ENCODE assay signal across 15 mouse cellular contexts in genomic region chr2:28798390-28798789, GRCm38 (mm10). TPM values are rescaled to one million over a fixed set of nuclear protein-coding genes. Genes with fewer than 3 reads are reported as not detected.
A peak's percentile ranks its signal among the peaks of the same experiment; 100 is the strongest.
DNase-seq lines count a peak whose midpoint lies in the region; ATAC-seq and TF ChIP-seq lines count a peak whose summit lies in the region.
"Had no signal": no experiment of that assay in that cellular context is flagged by ENCODE, and none has a peak within 500 bp of the region (broad histone marks: within the 10 kb centered on the region; RNA-seq: fewer than 3 reads in every experiment).

No protein-coding gene starts in this region.

- 22% methylated on average over 3 of the region's 3 CpGs for WGBS in heart, postnatal 0 days
- 12% methylated on average over 3 of the region's 3 CpGs for WGBS in lung, embryonic 15.5 days
- WGBS in midbrain, embryonic 12.5 days: 31% methylated on average over 3 of the region's 3 CpGs

- no peaks in the 10 kb centered on the region for H3K27me3 ChIP-seq in heart, postnatal 0 days (ENCODE audit: control insufficient read depth, insufficient read depth, low read length)
- no peaks in the 10 kb centered on the region for H3K27me3 ChIP-seq in lung, embryonic 15.5 days
- no peaks in the 10 kb centered on the region for H3K27me3 ChIP-seq in midbrain, embryonic 12.5 days
- H3K27me3 ChIP-seq: CH12.LX had no signal

- TF ChIP-seq CTCF in heart, postnatal 0 days (IDR thresholded peaks at IDR 0.05; ENCODE audit: low read depth): no peak

- DNase-seq in heart, postnatal 0 days (ENCODE audit: low spot score): peak; percentile 45
- no peak for DNase-seq in heart, adult 9 months (ENCODE audit: low spot score in 2 of 2)
- no peak for DNase-seq in lung, postnatal 14 days
- peak; percentile 55 for DNase-seq in brain, embryonic 18.5 days (ENCODE audit: low read depth, low spot score)
- no peak for DNase-seq in left cerebral cortex, postnatal 10 days (ENCODE audit: extremely low spot score in 1 of 2, low spot score in 2 of 2)
- DNase-seq in cerebellum, postnatal 10 days: no peak
- DNase-seq: adrenal gland, postnatal 25 days; cerebellum, adult 11 months; gastrocnemius, postnatal 14 days; lung, adult 18-20 months; thymus, adult 2 months had no signal

- H3K9ac ChIP-seq in heart, postnatal 0 days (replicated peaks; ENCODE audit: low read depth, low read length): no peak overlapping the region
- no peak overlapping the region for H3K9ac ChIP-seq in lung, embryonic 15.5 days
- H3K9ac ChIP-seq in midbrain, embryonic 12.5 days (replicated peaks): no peak overlapping the region
- H3K9ac ChIP-seq: limb, embryonic 13.5 days had no signal

- no peak overlapping the region for H3K4me2 ChIP-seq in heart, postnatal 0 days (ENCODE audit: low read depth, low read length)
- no peak overlapping the region for H3K4me2 ChIP-seq in lung, embryonic 15.5 days
- no peak overlapping the region for H3K4me2 ChIP-seq in midbrain, embryonic 12.5 days (replicated peaks)

- no peak overlapping the region for H3K4me3 ChIP-seq in heart, postnatal 0 days (ENCODE audit: low read depth, low read length)
- H3K4me3 ChIP-seq in lung, embryonic 15.5 days: no peak overlapping the region
- no peak overlapping the region for H3K4me3 ChIP-seq in midbrain, embryonic 12.5 days
- H3K4me3 ChIP-seq: limb, embryonic 13.5 days had no signal

- intact Hi-C loops in left cerebral cortex, postnatal 10 days (cut with DNase I): no loop called here

- no peaks in the 10 kb centered on the region for H3K9me3 ChIP-seq in heart, postnatal 0 days (replicated peaks; ENCODE audit: control insufficient read depth, low read length)
- H3K9me3 ChIP-seq in lung, embryonic 15.5 days: no peaks in the 10 kb centered on the region
- no peaks in the 10 kb centered on the region for H3K9me3 ChIP-seq in midbrain, embryonic 12.5 days
- H3K9me3 ChIP-seq: limb, embryonic 13.5 days had no signal

- H3K27ac ChIP-seq in heart, postnatal 0 days (ENCODE audit: low read depth): peak overlapping the region; percentile 26
- peak overlapping the region; percentile 19; the same call in 1 of the 2 replicates for H3K27ac ChIP-seq in lung, embryonic 15.5 days
- peak overlapping the region; percentile 64 for H3K27ac ChIP-seq in midbrain, embryonic 12.5 days (replicated peaks)
- H3K27ac ChIP-seq: limb, embryonic 13.5 days had no signal

- no peaks in the 10 kb centered on the region for H3K36me3 ChIP-seq in heart, postnatal 0 days (replicated peaks; ENCODE audit: control insufficient read depth, insufficient read depth, low read length)
- no peaks in the 10 kb centered on the region for H3K36me3 ChIP-seq in lung, embryonic 15.5 days
- H3K36me3 ChIP-seq in midbrain, embryonic 12.5 days: no peaks in the 10 kb centered on the region
- H3K36me3 ChIP-seq: limb, embryonic 13.5 days had no signal

- ATAC-seq in heart, postnatal 0 days (ENCODE audit: insufficient read depth, low read depth): no peak
- no peak for ATAC-seq in lung, embryonic 15.5 days (ENCODE audit: borderline replicate concordance, extremely low read depth, low FRiP score, low TSS enrichment)
- no peak for ATAC-seq in midbrain, embryonic 12.5 days (ENCODE audit: low FRiP score, low read depth)

- TF ChIP-seq EP300 in heart, postnatal 0 days (IDR thresholded peaks at IDR 0.05; ENCODE audit: low read depth): no peak

- H3K4me1 ChIP-seq in heart, postnatal 0 days (ENCODE audit: control insufficient read depth, insufficient read depth): no peaks in the 10 kb centered on the region
- peaks cover 21% of the 10 kb centered on the region for H3K4me1 ChIP-seq in lung, embryonic 15.5 days
- H3K4me1 ChIP-seq in midbrain, embryonic 12.5 days: peaks cover 26% of the 10 kb centered on the region

RNA-seq across cellular contexts. Expression of gene Gtf3c4, which starts 41.8 kb away (rescaled TPM):
- 26.4 and 72.5 TPM in 2 replicates for total RNA-seq in heart, postnatal 0 days (2014; rRNA removed; ENCODE audit: low replicate concordance)
- polyA plus RNA-seq in heart, postnatal 0 days (2015; fragmentation: Nextera tagmentation; extraction: Ambion mirVana): 3.6 and 4.0 TPM in 2 replicates
- polyA plus RNA-seq in lung, embryonic 15.5 days (2015; fragmentation: Nextera tagmentation; extraction: Ambion mirVana): 14.5 and 14.9 TPM in 2 replicates
- polyA plus RNA-seq in midbrain, embryonic 12.5 days (2016; fragmentation: Nextera tagmentation; extraction: Ambion mirVana): 34.2 and 38.5 TPM in 2 replicates
- 10 to 100 TPM; 35.7 to 39.4 TPM for total RNA-seq in left cerebral cortex, postnatal 10 days (2021)

RNA-seq across cellular contexts. Expression of gene Ddx31, which starts 41.8 kb away (rescaled TPM):
- 2.1 and 9.3 TPM in 2 replicates for total RNA-seq in heart, postnatal 0 days (2014; rRNA removed; ENCODE audit: low replicate concordance)
- polyA plus RNA-seq in heart, postnatal 0 days (2015; fragmentation: Nextera tagmentation; extraction: Ambion mirVana): 4.1 TPM in 2 replicates
- polyA plus RNA-seq in lung, embryonic 15.5 days (2015; fragmentation: Nextera tagmentation; extraction: Ambion mirVana): 16.1 and 16.2 TPM in 2 replicates
- polyA plus RNA-seq in midbrain, embryonic 12.5 days (2016; fragmentation: Nextera tagmentation; extraction: Ambion mirVana): 20.1 TPM in 2 replicates
- total RNA-seq in left cerebral cortex, postnatal 10 days (2021): 1 to 10 TPM; 6.0 to 8.0 TPM

Comparison
In these comparisons a context has a peak if more than half of its experiments do, and no peak if none do; other contexts are left out.
1. DNase-seq: peak in heart, postnatal 0 days (single experiment) and brain, embryonic 18.5 days (single experiment); none in heart, adult 9 months (0 of 2), lung, postnatal 14 days (single experiment), left cerebral cortex, postnatal 10 days (0 of 2) and cerebellum, postnatal 10 days (0 of 2).
2. Peak in every context shown above with its lines, with median percentiles within 50 percentile points of each other: H3K27ac ChIP-seq.